8 mouse cellular contexts compared by ENCODE assay signal in the genomic region with DNA sequence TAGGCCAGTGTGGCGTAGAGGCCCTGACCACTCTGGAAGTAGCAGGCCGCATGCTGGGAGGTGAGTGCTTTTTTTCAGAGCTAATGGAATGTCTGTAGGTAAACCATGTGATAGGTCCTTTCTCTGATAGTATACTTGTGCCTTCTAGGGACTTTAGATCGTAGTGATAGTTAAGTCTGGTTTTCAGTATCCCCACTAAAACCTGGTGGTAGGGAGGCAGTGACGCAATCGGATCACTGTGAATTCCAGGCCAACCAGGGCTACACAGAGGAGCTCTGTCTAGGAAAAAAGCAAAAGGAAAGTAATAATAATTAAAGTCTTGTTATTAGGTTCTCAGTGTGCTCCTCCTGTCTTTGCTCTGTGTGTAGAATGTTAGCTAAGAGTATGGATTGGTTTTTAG. TPM values are rescaled to one million over a fixed set of nuclear protein-coding genes. Genes with fewer than 3 reads are reported as not detected.
DNase-seq lines count a peak whose midpoint lies in the region; ATAC-seq and TF ChIP-seq lines count a peak whose summit lies in the region.

No protein-coding gene starts in this region.

- H3K9me3 ChIP-seq in hindbrain, embryonic 11.5 days (ENCODE audit: control insufficient read depth, low read length), result no peaks in the 10 kb centered on the region
- no peaks in the 10 kb centered on the region for H3K9me3 ChIP-seq in midbrain, embryonic 12.5 days

- no peak for ATAC-seq in hindbrain, embryonic 11.5 days (ENCODE audit: low FRiP score)
- no peak for ATAC-seq in midbrain, embryonic 12.5 days (ENCODE audit: low FRiP score, low read depth)

- H3K9ac ChIP-seq in hindbrain, embryonic 11.5 days (ENCODE audit: low read depth, low read length), result peak overlapping the region; percentile 91
- H3K9ac ChIP-seq in midbrain, embryonic 12.5 days (replicated peaks), result peak overlapping the region; percentile 86

- TF ChIP-seq POLR2A in kidney, adult 2 months (IDR thresholded peaks at IDR 0.05; ENCODE audit: low read depth, low read length), result no peak

- peak overlapping the region; percentile 75 for H3K4me2 ChIP-seq in hindbrain, embryonic 11.5 days (replicated peaks; ENCODE audit: low read depth, low read length)
- peak overlapping the region; percentile 82 for H3K4me2 ChIP-seq in midbrain, embryonic 12.5 days (replicated peaks)

- no peaks in the 10 kb centered on the region for H3K27me3 ChIP-seq in kidney, adult 2 months (replicated peaks; ENCODE audit: control insufficient read depth, insufficient read depth, low read length)
- H3K27me3 ChIP-seq in hindbrain, embryonic 11.5 days (ENCODE audit: control insufficient read depth, insufficient read depth, low read length), result no peaks in the 10 kb centered on the region
- H3K27me3 ChIP-seq in midbrain, embryonic 12.5 days, result no peaks in the 10 kb centered on the region

- peak overlapping the region; percentile 76 for H3K27ac ChIP-seq in kidney, adult 2 months (ENCODE audit: insufficient read depth, low read depth, low read length)
- no peak overlapping the region for H3K27ac ChIP-seq in hindbrain, embryonic 11.5 days (ENCODE audit: low read depth, low read length)
- peak overlapping the region; percentile 70; the same call in 1 of the 2 replicates for H3K27ac ChIP-seq in midbrain, embryonic 12.5 days (replicated peaks)

- no peak for DNase-seq in kidney, adult 2 months
- DNase-seq in kidney, postnatal 14 days, result no peak
- DNase-seq in MN1 (ENCODE audit: low spot score), result peak; percentile 51
- DNase-seq in hindbrain, embryonic 11.5 days (ENCODE audit: low spot score), result no peak
- no peak for DNase-seq in cerebellum, adult 9-10 months
- no peak for DNase-seq in adrenal gland, postnatal 4 days (ENCODE audit: low spot score in 2 of 2)
- DNase-seq in frontal cortex, postnatal 10 days (ENCODE audit: low spot score in 2 of 2), result no peak

- no peak for TF ChIP-seq CTCF in kidney, adult 2 months (conservative IDR thresholded peaks at IDR 0.05; ENCODE audit: insufficient read depth, insufficient read length, low read depth, low read length)

- WGBS in kidney, adult 2 months, result 20% methylated on average over 5 of the region's 5 CpGs
- WGBS in hindbrain, embryonic 11.5 days, result 35% methylated on average over 5 of the region's 5 CpGs
- 34% methylated on average over 5 of the region's 5 CpGs for WGBS in midbrain, embryonic 12.5 days

- H3K4me1 ChIP-seq in kidney, adult 2 months (ENCODE audit: control insufficient read depth, insufficient read depth, low read length), result peaks cover 14% of the 10 kb centered on the region
- H3K4me1 ChIP-seq in hindbrain, embryonic 11.5 days (replicated peaks; ENCODE audit: control insufficient read depth, insufficient read depth, low read length), result peaks cover 11% of the 10 kb centered on the region
- peaks cover 40% of the 10 kb centered on the region for H3K4me1 ChIP-seq in midbrain, embryonic 12.5 days

- H3K4me3 ChIP-seq in kidney, adult 2 months (ENCODE audit: insufficient read depth, low read depth, low read length), result peak overlapping the region; percentile 83
- H3K4me3 ChIP-seq in hindbrain, embryonic 11.5 days (ENCODE audit: low read depth, low read length), result peak overlapping the region; percentile 88
- H3K4me3 ChIP-seq in midbrain, embryonic 12.5 days, result peak overlapping the region; percentile 84

- H3K36me3 ChIP-seq in kidney, adult 2 months (ENCODE audit: control insufficient read depth, insufficient read depth, low read length), result no peaks in the 10 kb centered on the region; the same call in 1 of the 2 replicates
- peaks cover 4% of the 10 kb centered on the region for H3K36me3 ChIP-seq in hindbrain, embryonic 11.5 days (ENCODE audit: control insufficient read depth, insufficient read depth, low read length)
- peaks cover 36% of the 10 kb centered on the region for H3K36me3 ChIP-seq in midbrain, embryonic 12.5 days

RNA-seq across cellular contexts. Expression of a gene that starts 0.9 kb away (rescaled TPM):
- 882 and 1,017 TPM in 2 replicates for polyA plus RNA-seq in kidney, adult 2 months (2012; rRNA removed)
- polyA plus RNA-seq in hindbrain, embryonic 11.5 days (2014; fragmentation: Nextera tagmentation; extraction: Ambion mirVana), result 749 and 751 TPM in 2 replicates
- 595 and 628 TPM in 2 replicates for polyA plus RNA-seq in midbrain, embryonic 12.5 days (2016; fragmentation: Nextera tagmentation; extraction: Ambion mirVana)
- 1,000 to 10,000 TPM; 1,446 to 1,549 TPM for total RNA-seq in adrenal gland, postnatal 4 days (2021)

RNA-seq across cellular contexts. Expression of a gene that starts 0.9 kb away (rescaled TPM):
- 32.0 and 37.3 TPM in 2 replicates for polyA plus RNA-seq in kidney, adult 2 months (2012; rRNA removed)
- 81.7 and 86.6 TPM in 2 replicates for polyA plus RNA-seq in hindbrain, embryonic 11.5 days (2014; fragmentation: Nextera tagmentation; extraction: Ambion mirVana)
- polyA plus RNA-seq in midbrain, embryonic 12.5 days (2016; fragmentation: Nextera tagmentation; extraction: Ambion mirVana), result 75.8 and 76.4 TPM in 2 replicates
- 10 to 100 TPM; 55.6 to 63.5 TPM for total RNA-seq in adrenal gland, postnatal 4 days (2021)

RNA-seq across cellular contexts. Expression of a gene that starts 2.5 kb away (rescaled TPM):
- polyA plus RNA-seq in kidney, adult 2 months (2012; rRNA removed), result 42.3 and 57.7 TPM in 2 replicates
- 39.7 and 41.1 TPM in 2 replicates for polyA plus RNA-seq in hindbrain, embryonic 11.5 days (2014; fragmentation: Nextera tagmentation; extraction: Ambion mirVana)
- 30.8 and 32.2 TPM in 2 replicates for polyA plus RNA-seq in midbrain, embryonic 12.5 days (2016; fragmentation: Nextera tagmentation; extraction: Ambion mirVana)
- 10 to 100 TPM; 28.0 to 31.0 TPM for total RNA-seq in adrenal gland, postnatal 4 days (2021)

RNA-seq across cellular contexts. Expression of a gene that starts 9.7 kb away (rescaled TPM):
- 31.2 and 38.4 TPM in 2 replicates for polyA plus RNA-seq in kidney, adult 2 months (2012; rRNA removed)
- 36.0 and 38.1 TPM in 2 replicates for polyA plus RNA-seq in hindbrain, embryonic 11.5 days (2014; fragmentation: Nextera tagmentation; extraction: Ambion mirVana)
- 41.0 and 41.3 TPM in 2 replicates for polyA plus RNA-seq in midbrain, embryonic 12.5 days (2016; fragmentation: Nextera tagmentation; extraction: Ambion mirVana)
- total RNA-seq in adrenal gland, postnatal 4 days (2021), result 10 to 100 TPM; 17.0 to 25.1 TPM

RNA-seq across cellular contexts. Expression of a gene that starts 12.1 kb away (rescaled TPM):
- polyA plus RNA-seq in kidney, adult 2 months (2012; rRNA removed), result 31.5 and 32.8 TPM in 2 replicates
- polyA plus RNA-seq in hindbrain, embryonic 11.5 days (2014; fragmentation: Nextera tagmentation; extraction: Ambion mirVana), result 23.9 and 27.1 TPM in 2 replicates
- 30.0 and 32.6 TPM in 2 replicates for polyA plus RNA-seq in midbrain, embryonic 12.5 days (2016; fragmentation: Nextera tagmentation; extraction: Ambion mirVana)
- total RNA-seq in adrenal gland, postnatal 4 days (2021), result 10 to 100 TPM; 45.8 to 48.1 TPM
